Mouse (Mus musculus) E14TG2a.4 (cell line): ENCODE data around the gene Osm.
A peak's percentile ranks its signal among the peaks of the same experiment; 100 is the strongest.

Source experiments
- H3K27me3 ChIP-seq: 2 replicates; pipeline ENCODE4 v1.6.1; 2014; ENCODE audit warnings: low read length, control low read depth; ENCODE audit not compliant: insufficient read depth
- H3K36me3 ChIP-seq: 2 replicates; pipeline ENCODE4 v1.6.1; 2014; ENCODE audit warnings: low read length, control low read depth; ENCODE audit not compliant: insufficient read depth
- H3K4me1 ChIP-seq: replicated peaks from 2 replicates; pipeline ENCODE4 v1.6.1; 2014; ENCODE audit warnings: low read depth, low read length, control low read depth
- H3K4me3 ChIP-seq: replicated peaks from 2 replicates; pipeline ENCODE4 v1.5.1; 2014; ENCODE audit warnings: mild to moderate bottlenecking, low read length
- H3K9me3 ChIP-seq: 2 replicates; pipeline ENCODE4 v1.6.1; 2014; ENCODE audit warnings: low read length, control low read depth
- CTCF ChIP-seq: conservative IDR thresholded peaks from 2 replicates; pipeline ENCODE4 v1.5.1; 2014; ENCODE audit warnings: low read length
- NANOG ChIP-seq: IDR thresholded peaks from 2 replicates; pipeline ENCODE4 v1.6.1; 2014; ENCODE audit warnings: borderline replicate concordance, low read length, mixed read lengths
- POU5F1 ChIP-seq: IDR thresholded peaks from 2 replicates; pipeline ENCODE4 v1.6.1; 2014; ENCODE audit warnings: low read length, borderline replicate concordance

The Osm gene

DNA sequence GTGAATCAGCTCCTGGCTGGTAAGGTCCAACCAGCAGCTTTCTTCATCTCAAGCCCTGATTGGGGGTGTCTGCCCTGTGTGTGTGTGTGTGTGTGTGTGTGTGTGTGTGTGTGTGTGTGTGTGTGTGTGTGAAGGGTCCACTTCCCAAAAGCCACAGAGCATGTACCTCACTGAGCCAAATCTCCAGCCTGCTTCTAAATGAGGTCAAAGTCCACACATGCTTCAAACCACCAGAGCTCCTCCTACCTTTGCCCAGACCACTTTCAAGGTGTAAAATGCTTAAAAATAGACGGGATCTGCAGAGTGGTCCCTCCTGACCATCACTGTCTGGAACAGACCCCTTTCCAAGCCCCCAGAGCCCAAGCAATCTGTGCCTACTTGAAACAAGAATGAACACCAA is 27.1 kb downstream of the Osm start:
- Histone ChIP-seq H3K36me3 (peaks cover 2% of the 10 kb centered on the region), H3K4me3 (no peak overlapping the region), H3K9me3 (peaks cover 5% of the 10 kb centered on the region; the same call in 1 of the 2 replicates), H3K4me1 (peaks cover 80% of the 10 kb centered on the region), H3K27me3 (peaks cover 31% of the 10 kb centered on the region)
- TF ChIP-seq CTCF (no peak), NANOG (no peak), POU5F1 (no peak)

DNA sequence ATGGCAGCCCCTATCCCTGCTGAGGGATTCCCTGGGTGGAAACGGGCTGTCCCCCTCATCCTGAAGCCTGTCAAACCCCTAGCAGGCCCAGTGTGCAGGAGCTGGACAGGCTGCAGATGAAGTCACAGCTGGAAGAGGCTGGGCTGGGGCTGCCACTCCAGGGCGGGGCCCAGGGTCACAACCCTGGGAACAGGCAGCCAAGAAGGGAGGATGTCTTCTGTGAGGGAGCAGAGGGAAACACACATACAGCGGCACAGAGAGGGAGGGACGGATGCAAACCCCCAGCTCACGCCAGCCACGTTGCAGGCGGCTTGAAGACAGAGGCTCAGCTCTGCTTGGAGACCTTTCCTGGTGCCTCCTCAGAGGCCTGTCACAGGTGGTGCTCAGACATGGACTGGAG is 27.8 kb downstream of the Osm start:
- H3K4me1 ChIP-seq: peaks cover 80% of the 10 kb centered on the region
- no peak for TF ChIP-seq CTCF
- no peak for TF ChIP-seq NANOG
- TF ChIP-seq POU5F1: no peak
- H3K9me3 ChIP-seq: peaks cover 5% of the 10 kb centered on the region; the same call in 1 of the 2 replicates
- peaks cover 37% of the 10 kb centered on the region for H3K27me3 ChIP-seq
- H3K36me3 ChIP-seq: peaks cover 10% of the 10 kb centered on the region
- peak overlapping the region; percentile 49 for H3K4me3 ChIP-seq

DNA sequence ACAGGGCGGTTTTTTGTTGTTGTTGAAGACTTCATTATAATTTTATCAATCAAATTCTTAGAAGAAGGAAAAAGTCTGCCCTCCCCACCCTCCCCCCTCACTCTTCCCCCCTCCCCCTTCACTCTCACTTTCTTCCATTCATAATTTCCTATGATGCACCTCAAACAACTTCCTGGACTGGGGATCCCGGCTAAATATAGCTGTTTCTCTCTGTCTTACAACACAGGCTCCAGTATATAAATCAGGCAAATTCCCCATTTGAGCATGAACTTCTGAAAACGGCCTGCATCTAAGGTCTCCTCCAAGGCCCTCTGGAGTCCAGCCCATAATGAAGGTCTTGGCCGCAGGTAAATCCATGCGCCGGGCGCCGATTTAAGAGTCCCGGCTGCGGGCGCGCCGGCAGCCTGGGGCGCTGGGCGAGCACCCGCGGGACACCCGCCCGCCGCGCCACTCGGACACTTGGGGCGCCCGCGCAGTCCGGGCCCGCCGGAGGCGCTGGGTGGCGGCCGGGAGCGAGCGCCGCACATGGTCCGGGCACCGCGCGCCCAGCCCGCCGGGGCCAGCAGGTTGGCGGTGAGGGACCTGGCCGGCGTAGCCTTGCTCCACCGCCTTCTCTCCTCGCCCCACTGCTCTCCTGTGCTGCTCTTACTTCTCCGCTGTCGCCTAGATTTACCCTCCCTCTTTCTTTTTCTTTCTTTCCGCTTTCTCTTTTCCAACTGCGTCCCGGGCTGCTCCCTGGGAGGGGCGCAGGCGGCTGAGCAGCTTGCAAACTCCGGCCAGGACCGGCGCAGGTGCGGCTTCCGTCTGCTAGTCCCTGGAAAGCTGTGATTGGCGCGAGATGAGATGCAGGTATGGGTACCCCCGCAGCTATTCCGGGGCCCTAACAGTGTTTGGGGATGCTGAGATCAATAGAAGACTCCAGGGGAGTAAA is 30.3 kb downstream of the Osm start:
- H3K9me3 ChIP-seq: peaks cover under 1% of the 10 kb centered on the region; the same call in 1 of the 2 replicates
- peaks cover 20% of the 10 kb centered on the region for H3K36me3 ChIP-seq
- TF ChIP-seq CTCF (no peak), POU5F1 (no peak), NANOG (no peak)
- peak overlapping the region; percentile 82 for H3K4me3 ChIP-seq
- H3K27me3 ChIP-seq: peaks cover 39% of the 10 kb centered on the region
- H3K4me1 ChIP-seq: peaks cover 81% of the 10 kb centered on the region

DNA sequence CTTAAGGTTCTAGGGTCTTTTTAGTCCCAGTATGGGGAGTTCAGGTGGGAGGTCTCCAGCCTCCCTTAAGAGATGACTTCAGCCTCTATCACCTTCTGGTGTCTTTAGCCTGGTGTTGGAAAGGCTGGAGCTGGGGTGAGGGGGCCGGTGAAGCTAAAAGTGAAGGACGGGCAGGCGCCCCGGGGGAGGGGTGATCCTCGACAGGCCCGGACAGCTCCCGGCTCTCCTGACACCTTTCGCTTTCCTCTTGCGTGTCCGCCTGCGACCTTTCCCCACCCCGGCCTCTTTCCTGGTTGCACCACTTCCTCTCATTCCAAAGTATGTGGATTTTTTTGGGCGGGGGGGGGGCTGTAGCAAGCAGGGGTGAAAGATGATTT is 31.0 kb downstream of the Osm start:
- peaks cover 81% of the 10 kb centered on the region for H3K4me1 ChIP-seq
- peaks cover 20% of the 10 kb centered on the region for H3K36me3 ChIP-seq
- H3K27me3 ChIP-seq: peaks cover 39% of the 10 kb centered on the region
- H3K9me3 ChIP-seq: no peaks in the 10 kb centered on the region
- peak overlapping the region; percentile 82 for H3K4me3 ChIP-seq
- TF ChIP-seq CTCF: no peak
- TF ChIP-seq POU5F1: no peak
- no peak for TF ChIP-seq NANOG

DNA sequence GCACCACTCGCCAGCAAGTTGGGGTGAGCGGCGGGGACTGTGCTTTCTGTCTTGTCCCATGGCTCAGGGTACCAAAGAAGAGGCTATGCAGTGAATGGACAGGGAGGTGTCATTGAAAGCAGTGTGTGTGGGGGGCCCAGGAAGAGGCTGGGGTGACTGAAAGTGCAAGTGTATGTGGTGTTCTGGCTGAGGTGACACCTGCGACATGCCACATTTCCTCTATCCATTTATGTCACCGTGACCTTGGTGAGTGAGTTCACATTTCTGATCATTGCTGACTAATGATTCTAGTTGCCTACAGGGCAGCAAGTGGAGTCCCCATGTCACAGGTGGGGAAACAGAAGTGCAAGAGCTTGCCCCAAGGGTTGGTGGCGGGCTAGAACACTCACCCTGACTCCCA is 32.3 kb downstream of the Osm start:
- Histone ChIP-seq H3K4me3 (0 out of 2 replicates have a peak overlapping the region, but pooled peaks have one; percentile 82), H3K27me3 (peaks cover 43% of the 10 kb centered on the region), H3K4me1 (peaks cover 74% of the 10 kb centered on the region), H3K9me3 (no peaks in the 10 kb centered on the region), H3K36me3 (peaks cover 20% of the 10 kb centered on the region)
- no peak for TF ChIP-seq NANOG
- TF ChIP-seq CTCF: no peak
- TF ChIP-seq POU5F1: no peak

DNA sequence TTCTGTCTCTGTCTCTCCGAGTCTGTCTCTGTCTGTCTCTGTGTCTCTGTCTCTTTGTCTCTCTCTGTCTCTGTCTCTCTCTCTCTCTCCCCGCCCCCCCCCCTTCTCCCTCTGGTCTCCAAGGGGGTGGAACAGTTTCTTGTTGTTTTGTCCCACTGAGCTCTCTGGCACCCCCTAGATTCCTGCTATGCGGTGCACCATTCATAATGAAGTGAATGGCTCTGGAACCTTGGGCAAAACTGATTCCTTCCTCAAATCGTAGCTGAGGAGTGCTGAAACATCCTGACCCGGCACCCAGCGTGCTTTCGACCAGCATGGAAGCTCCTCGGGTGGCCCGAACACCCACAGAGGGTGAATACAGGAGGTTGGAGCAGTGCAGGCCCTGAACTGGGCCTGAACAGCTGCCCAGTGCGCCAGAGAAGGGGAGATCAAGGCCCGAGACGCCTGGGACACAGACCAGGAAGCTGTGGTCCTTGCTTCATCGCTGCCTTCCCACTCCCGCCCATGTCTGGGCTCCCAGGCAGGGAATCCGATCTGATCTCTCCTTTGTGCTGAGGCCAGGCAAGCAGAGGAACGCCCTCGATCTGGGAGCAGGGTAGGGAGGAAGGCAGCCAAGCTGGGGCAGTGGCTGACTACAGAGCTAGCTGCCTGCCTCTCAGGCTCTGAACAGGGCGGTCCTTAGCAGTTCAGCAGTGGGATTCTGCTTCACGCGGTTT is 34.7 kb downstream of the Osm start:
- H3K4me3 ChIP-seq: peak overlapping the region; percentile 72
- peaks cover 55% of the 10 kb centered on the region for H3K4me1 ChIP-seq
- no peak for TF ChIP-seq POU5F1
- peak; percentile 55 for TF ChIP-seq CTCF
- TF ChIP-seq NANOG: no peak
- peaks cover 31% of the 10 kb centered on the region for H3K27me3 ChIP-seq
- no peaks in the 10 kb centered on the region for H3K9me3 ChIP-seq
- peaks cover 20% of the 10 kb centered on the region for H3K36me3 ChIP-seq

DNA sequence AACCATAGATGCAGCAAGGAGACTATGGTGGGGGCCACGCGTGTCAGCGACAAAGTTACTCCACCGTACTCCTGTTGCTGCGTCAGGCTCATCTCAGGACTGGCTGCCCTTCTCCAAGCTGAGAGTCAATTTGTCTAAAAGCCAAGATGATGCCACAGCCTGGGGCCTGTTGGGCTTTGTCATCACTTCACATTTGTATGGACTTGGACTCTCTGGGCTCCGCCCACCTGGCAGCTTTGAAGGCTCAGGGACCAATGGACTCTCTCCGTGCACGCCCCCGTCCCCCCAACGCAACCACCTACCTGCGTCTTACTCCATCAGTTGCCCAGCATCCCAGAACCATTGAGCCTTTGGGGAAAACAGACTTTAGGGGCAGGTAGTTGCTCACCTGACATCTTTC is 35.3 kb downstream of the Osm start:
- Histone ChIP-seq H3K4me1 (peaks cover 59% of the 10 kb centered on the region), H3K9me3 (no peaks in the 10 kb centered on the region), H3K4me3 (peak overlapping the region; percentile 72), H3K27me3 (peaks cover 29% of the 10 kb centered on the region), H3K36me3 (peaks cover 20% of the 10 kb centered on the region)
- TF ChIP-seq CTCF (no peak), POU5F1 (no peak), NANOG (no peak)

DNA sequence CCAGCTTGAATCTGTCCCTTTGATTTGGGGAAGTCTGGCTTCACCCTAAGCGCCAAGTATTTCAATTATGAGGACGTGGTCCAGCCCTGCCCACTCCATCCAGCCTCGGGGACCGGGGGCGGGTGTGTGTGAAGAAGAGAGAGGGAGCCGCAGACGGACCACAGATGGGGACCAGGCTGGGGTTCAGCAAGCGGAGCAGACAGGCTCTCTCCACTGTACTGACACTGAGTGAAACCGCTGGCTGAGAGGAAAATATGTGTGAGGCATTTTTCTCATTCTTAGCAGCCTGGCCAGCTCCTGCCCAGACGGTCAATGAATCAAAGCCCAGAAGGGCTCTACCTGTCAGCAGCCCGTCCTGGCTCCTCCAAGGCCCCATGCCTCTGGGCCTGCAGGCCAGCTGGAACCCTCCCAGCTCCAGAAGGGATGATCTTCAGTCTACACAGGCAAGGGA is 40.2 kb downstream of the Osm start:
- Histone ChIP-seq H3K36me3 (no peaks in the 10 kb centered on the region), H3K4me3 (peak overlapping the region; percentile 32), H3K27me3 (peaks cover 18% of the 10 kb centered on the region), H3K4me1 (peaks cover 32% of the 10 kb centered on the region), H3K9me3 (no peaks in the 10 kb centered on the region)
- no peak for TF ChIP-seq POU5F1
- TF ChIP-seq CTCF: no peak
- TF ChIP-seq NANOG: no peak
